Mouse (Mus musculus) liver, embryonic 14.5 days (tissue): Measurements from ENCODE around the gene Tlr7.

Experiments used
- CTCF ChIP-seq: IDR thresholded peaks from 2 replicates; pipeline ENCODE4 v1.5.1; 2016; ENCODE audit warnings: antibody characterized with exemption, low read depth, control low read depth
- EP300 ChIP-seq: IDR thresholded peaks from 2 replicates; pipeline ENCODE4 v1.6.1; 2016; ENCODE audit warnings: antibody characterized with exemption, low read depth

DNA sequence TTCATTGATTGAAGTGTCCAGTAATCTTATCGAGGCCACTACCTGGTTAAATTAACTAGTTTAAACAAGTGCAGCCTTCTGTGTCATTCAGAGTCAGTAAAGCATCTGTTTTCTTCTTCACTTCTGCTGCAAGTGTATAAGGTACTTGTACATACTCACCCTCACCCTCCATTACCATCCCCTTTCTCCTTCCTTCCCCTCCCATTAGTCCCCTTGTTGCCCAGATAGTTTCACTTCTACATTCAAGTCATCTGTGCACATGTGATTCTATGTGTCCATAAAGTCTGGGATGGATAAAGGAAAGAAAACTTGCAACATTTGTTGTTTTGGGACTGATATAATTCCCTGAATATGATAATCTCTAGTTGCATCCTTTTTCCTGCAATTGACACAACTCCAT is 4.2 kb upstream of the Tlr7 start:
- no peak for TF ChIP-seq CTCF
- no peak for TF ChIP-seq EP300
